ENCODE assay signal across 7 mouse cellular contexts in genomic region chr1:182763191-182763715, GRCm38 (mm10). TPM values are rescaled to one million over a fixed set of nuclear protein-coding genes. Genes with fewer than 3 reads are reported as not detected.
DNase-seq lines count a peak whose midpoint lies in the region; ATAC-seq and TF ChIP-seq lines count a peak whose summit lies in the region.

No protein-coding gene starts in this region.

- TF ChIP-seq CTCF in olfactory bulb, adult 2 months (IDR thresholded peaks at IDR 0.05; ENCODE audit: insufficient read depth, low read depth, low read length) = no peak

- TF ChIP-seq POLR2A in olfactory bulb, adult 2 months (IDR thresholded peaks at IDR 0.05; ENCODE audit: insufficient read depth, low read depth, low read length) = no peak

- peaks cover 5% of the 10 kb centered on the region; the same call in 1 of the 2 replicates for H3K27me3 ChIP-seq in lung, embryonic 16.5 days (ENCODE audit: control insufficient read depth, insufficient read depth, low read depth, low read length)
- peaks cover 43% of the 10 kb centered on the region for H3K27me3 ChIP-seq in forebrain, embryonic 12.5 days
- H3K27me3 ChIP-seq in intestine, embryonic 15.5 days (replicated peaks) = no peaks in the 10 kb centered on the region; the same call in 1 of the 2 replicates

- H3K4me2 ChIP-seq in lung, embryonic 16.5 days (ENCODE audit: low read depth, low read length) = peak overlapping the region; percentile 92
- peak overlapping the region; percentile 96 for H3K4me2 ChIP-seq in forebrain, embryonic 12.5 days
- peak overlapping the region; percentile 97 for H3K4me2 ChIP-seq in intestine, embryonic 15.5 days (replicated peaks)

- peak overlapping the region; percentile 70 for H3K9ac ChIP-seq in lung, embryonic 16.5 days (ENCODE audit: low read length)
- peak overlapping the region; percentile 70 for H3K9ac ChIP-seq in forebrain, embryonic 12.5 days
- H3K9ac ChIP-seq in intestine, embryonic 15.5 days = peak overlapping the region; percentile 51; the same call in 1 of the 2 replicates

- no peak; the same call in 1 of the 2 replicates for ATAC-seq in lung, embryonic 16.5 days (ENCODE audit: low read depth)
- ATAC-seq in forebrain, embryonic 12.5 days (ENCODE audit: low FRiP score) = peak; percentile 51
- no peak for ATAC-seq in intestine, embryonic 15.5 days

- 7% methylated on average over 17 of the region's 17 CpGs for WGBS in lung, embryonic 16.5 days
- 6% methylated on average over 17 of the region's 17 CpGs for WGBS in forebrain, embryonic 12.5 days
- WGBS in intestine, embryonic 15.5 days = 16% methylated on average over 17 of the region's 17 CpGs
- 10% methylated on average over 17 of the region's 17 CpGs for WGBS in olfactory bulb, adult 2 months

- H3K27ac ChIP-seq in lung, embryonic 16.5 days (ENCODE audit: low read length) = no peak overlapping the region
- H3K27ac ChIP-seq in forebrain, embryonic 12.5 days = peak overlapping the region; percentile 76; the same call in 1 of the 2 replicates
- H3K27ac ChIP-seq in intestine, embryonic 15.5 days = no peak overlapping the region
- H3K27ac ChIP-seq in olfactory bulb, adult 2 months (ENCODE audit: insufficient read depth, low read depth, low read length) = peak overlapping the region; percentile 77

- peak overlapping the region; percentile 67 for H3K4me3 ChIP-seq in lung, embryonic 16.5 days (ENCODE audit: low read length)
- peak overlapping the region; percentile 65 for H3K4me3 ChIP-seq in forebrain, embryonic 12.5 days (replicated peaks)
- peak overlapping the region; percentile 64 for H3K4me3 ChIP-seq in intestine, embryonic 15.5 days (replicated peaks)
- H3K4me3 ChIP-seq in olfactory bulb, adult 2 months (ENCODE audit: insufficient read depth, low read depth, low read length) = peak overlapping the region; percentile 93

- peaks cover 11% of the 10 kb centered on the region for H3K4me1 ChIP-seq in lung, embryonic 16.5 days (replicated peaks; ENCODE audit: control insufficient read depth, insufficient read depth, low read length)
- peaks cover 25% of the 10 kb centered on the region for H3K4me1 ChIP-seq in forebrain, embryonic 12.5 days
- H3K4me1 ChIP-seq in intestine, embryonic 15.5 days (replicated peaks) = peaks cover 12% of the 10 kb centered on the region
- peaks cover 11% of the 10 kb centered on the region for H3K4me1 ChIP-seq in olfactory bulb, adult 2 months (ENCODE audit: control insufficient read depth, insufficient read depth, low read length)

- H3K36me3 ChIP-seq in lung, embryonic 16.5 days (ENCODE audit: control insufficient read depth, insufficient read depth, low read length) = no peaks in the 10 kb centered on the region
- H3K36me3 ChIP-seq in forebrain, embryonic 12.5 days (replicated peaks) = no peaks in the 10 kb centered on the region
- no peaks in the 10 kb centered on the region for H3K36me3 ChIP-seq in intestine, embryonic 15.5 days

- DNase-seq in lung, postnatal 14 days = no peak
- DNase-seq in gastrocnemius, postnatal 4 days (ENCODE audit: low spot score in 2 of 2) = no peak
- DNase-seq in ovary, adult 18-20 months (ENCODE audit: low spot score) = no peak

- no peaks in the 10 kb centered on the region for H3K9me3 ChIP-seq in lung, embryonic 16.5 days (ENCODE audit: control insufficient read depth, low read length)
- H3K9me3 ChIP-seq in forebrain, embryonic 12.5 days = no peaks in the 10 kb centered on the region
- H3K9me3 ChIP-seq in intestine, embryonic 15.5 days = no peaks in the 10 kb centered on the region

RNA-seq across cellular contexts. Expression of gene Susd4, which starts 0.4 kb away (rescaled TPM):
- 25.1 and 26.1 TPM in 2 replicates for polyA plus RNA-seq in lung, embryonic 16.5 days (2015; fragmentation: Nextera tagmentation; extraction: Ambion mirVana)
- polyA plus RNA-seq in forebrain, embryonic 12.5 days (2016; fragmentation: Nextera tagmentation; extraction: Ambion mirVana) = 19.3 and 21.6 TPM in 2 replicates
- polyA plus RNA-seq in intestine, embryonic 15.5 days (2015; fragmentation: Nextera tagmentation; extraction: Ambion mirVana) = 15.1 and 15.5 TPM in 2 replicates
- polyA plus RNA-seq in olfactory bulb, adult 2 months (2012; ENCODE audit: insufficient read depth, insufficient read length, low replicate concordance, missing spikeins) = not detected in 2 replicates
- 1 to 10 TPM; 2.0 to 2.6 TPM for total RNA-seq in gastrocnemius, postnatal 4 days (2021)

RNA-seq across cellular contexts. Expression of gene Ccdc185, which starts 14.3 kb away (rescaled TPM):
- polyA plus RNA-seq in lung, embryonic 16.5 days (2015; fragmentation: Nextera tagmentation; extraction: Ambion mirVana) = not detected in 2 replicates
- polyA plus RNA-seq in forebrain, embryonic 12.5 days (2016; fragmentation: Nextera tagmentation; extraction: Ambion mirVana) = not detected in 2 replicates
- polyA plus RNA-seq in intestine, embryonic 15.5 days (2015; fragmentation: Nextera tagmentation; extraction: Ambion mirVana) = not detected in 2 replicates
- not detected in 2 replicates for polyA plus RNA-seq in olfactory bulb, adult 2 months (2012; ENCODE audit: insufficient read depth, insufficient read length, low replicate concordance, missing spikeins)
- not detected for total RNA-seq in gastrocnemius, postnatal 4 days (2021)

Comparison
In these comparisons a context has a peak if more than half of its experiments do, and no peak if none do; other contexts are left out.
1. H3K27ac ChIP-seq: peak in forebrain, embryonic 12.5 days (single experiment) and olfactory bulb, adult 2 months (single experiment); none in lung, embryonic 16.5 days (single experiment) and intestine, embryonic 15.5 days (single experiment).
2. RNA of gene Susd4, which starts 0.4 kb away (polyA plus RNA-seq): 25.1 to 26.1 TPM in lung, embryonic 16.5 days, 19.3 to 21.6 TPM in forebrain, embryonic 12.5 days and 15.1 to 15.5 TPM in intestine, embryonic 15.5 days; not detected in olfactory bulb, adult 2 months; every median in the first group is over 10 times any median in the second.
3. Peak in every context shown above with its lines, with median percentiles within 50 percentile points of each other: H3K4me2 ChIP-seq, H3K4me3 ChIP-seq and H3K9ac ChIP-seq.